Mouse (Mus musculus) stomach, embryonic 15.5 days (tissue): ENCODE data around the gene Dcdc2a. TPM values are rescaled to one million over a fixed set of nuclear protein-coding genes. Genes with fewer than 3 reads are reported as not detected.

ENCODE experiments used
- ATAC-seq: fragments of 200-750 bp; cut with Nextera tagmentation; 2 replicates; pipeline ENCODE4 v1.8.0; 2017; ENCODE audit warnings: low read depth, moderate number of reproducible peaks, moderate TSS enrichment; ENCODE audit not compliant: insufficient read depth, low FRiP score
- H3K27ac ChIP-seq: fragments of 300-500 bp; sonication (generic); 2 replicates; pipeline ENCODE4 v1.5.1; 2015; ENCODE audit warnings: mild to moderate bottlenecking, inconsistent platforms
- H3K27me3 ChIP-seq: fragments of 300-500 bp; sonication (generic); replicated peaks from 2 replicates; pipeline ENCODE4 v1.6.1; 2015; ENCODE audit warnings: inconsistent platforms
- H3K36me3 ChIP-seq: fragments of 300-500 bp; sonication (generic); 2 replicates; pipeline ENCODE4 v1.6.1; 2015; ENCODE audit warnings: inconsistent platforms
- H3K4me1 ChIP-seq: fragments of 300-500 bp; sonication (generic); 2 replicates; pipeline ENCODE4 v1.6.1; 2015; ENCODE audit warnings: inconsistent platforms
- H3K4me2 ChIP-seq: fragments of 300-500 bp; sonication (generic); 2 replicates; pipeline ENCODE4 v1.6.1; 2015; ENCODE audit warnings: mild to moderate bottlenecking, inconsistent platforms
- H3K4me3 ChIP-seq: fragments of 300-500 bp; sonication (generic); replicated peaks from 2 replicates; pipeline ENCODE4 v1.5.1; 2015; ENCODE audit warnings: inconsistent platforms
- H3K9ac ChIP-seq: fragments of 300-500 bp; sonication (generic); 2 replicates; pipeline ENCODE4 v1.6.1; 2015; ENCODE audit warnings: inconsistent platforms
- H3K9me3 ChIP-seq: fragments of 300-500 bp; sonication (generic); 2 replicates; pipeline ENCODE4 v1.6.1; 2016; ENCODE audit warnings: inconsistent platforms
- WGBS: fragments of 180-500 bp; shearing (Covaris S2); methylation state at CpG from one replicate; pipeline ENCODE4 v1.1.7; 2015; 5-methylcytosine and 5-hydroxymethylcytosine counted together
- polyA plus RNA-seq: library from polyadenylated mRNA; unstranded; fragments of >200 nt; fragmentation: Nextera tagmentation; extraction: Ambion mirVana; gene quantifications from 2 replicates; pipeline ENCODE4 v1.2.1, GENCODE M21; 2015

Gene Dcdc2a
- polyA plus RNA-seq, 1 experiment from 2014 or later = 3.1 TPM

DNA sequence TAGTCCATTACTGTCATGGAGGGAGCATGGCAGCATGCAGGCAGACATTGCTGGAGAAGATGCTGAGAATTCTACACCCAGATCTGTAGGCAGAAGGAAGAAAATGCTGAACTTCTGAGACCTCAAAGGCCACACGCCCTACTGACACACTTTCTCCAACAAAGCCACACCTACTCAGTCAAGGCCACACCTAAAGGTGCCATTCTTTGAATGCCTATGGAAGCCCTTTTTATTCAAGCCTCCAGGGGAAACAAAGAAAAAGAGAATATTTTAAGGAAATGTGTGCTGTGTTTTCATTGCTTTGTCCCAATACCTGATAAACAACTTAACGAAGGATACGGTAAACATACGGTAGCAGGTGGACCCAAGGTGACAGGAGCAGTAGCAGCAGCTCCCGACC lies 3.1 kb upstream of the Dcdc2a start:
- H3K9me3 ChIP-seq = no peaks in the 10 kb centered on the region
- no peak overlapping the region for H3K4me2 ChIP-seq
- 86% methylated on average over 5 of the region's 5 CpGs for WGBS
- peaks cover 30% of the 10 kb centered on the region for H3K27me3 ChIP-seq
- no peak overlapping the region for H3K27ac ChIP-seq
- H3K9ac ChIP-seq = no peak overlapping the region
- ATAC-seq = no peak
- H3K4me3 ChIP-seq = no peak overlapping the region
- peaks cover 12% of the 10 kb centered on the region; the same call in 1 of the 2 replicates for H3K4me1 ChIP-seq
- no peaks in the 10 kb centered on the region for H3K36me3 ChIP-seq

DNA sequence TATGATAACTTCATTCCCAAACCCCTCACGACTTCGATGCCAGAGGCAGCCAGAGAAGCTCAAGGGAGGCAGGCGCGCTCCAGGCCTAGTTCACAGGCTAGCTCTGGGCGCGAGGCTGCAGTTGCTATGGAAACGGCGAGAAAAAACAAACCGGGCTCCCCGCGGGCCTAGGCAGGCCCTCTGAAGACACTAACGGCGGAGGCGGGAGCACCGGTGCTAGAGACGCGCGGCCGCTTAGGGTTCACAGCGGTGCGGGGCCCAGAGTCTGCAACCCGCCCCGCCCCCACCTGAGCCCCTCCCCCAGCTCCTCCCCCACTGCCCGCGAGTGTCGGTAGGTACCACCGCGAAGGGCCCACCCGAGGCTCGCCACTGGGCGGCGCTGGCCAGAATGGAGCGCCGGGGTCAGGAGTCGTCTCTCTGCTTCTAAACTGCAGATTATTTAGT lies 671 bp upstream of the Dcdc2a start:
- WGBS = under 1% methylated on average over 35 of the region's 35 CpGs
- no peak overlapping the region for H3K27ac ChIP-seq
- H3K4me1 ChIP-seq = peaks cover 12% of the 10 kb centered on the region; the same call in 1 of the 2 replicates
- peak overlapping the region; percentile 47 for H3K4me3 ChIP-seq
- ATAC-seq = peak; percentile 79; the same call in 1 of the 2 replicates
- H3K36me3 ChIP-seq = no peaks in the 10 kb centered on the region
- no peaks in the 10 kb centered on the region for H3K9me3 ChIP-seq
- 0 out of 2 replicates have a peak overlapping the region, but pooled peaks have one; percentile 4 for H3K9ac ChIP-seq
- H3K27me3 ChIP-seq = peaks cover 30% of the 10 kb centered on the region
- peak overlapping the region; percentile 93 for H3K4me2 ChIP-seq

DNA sequence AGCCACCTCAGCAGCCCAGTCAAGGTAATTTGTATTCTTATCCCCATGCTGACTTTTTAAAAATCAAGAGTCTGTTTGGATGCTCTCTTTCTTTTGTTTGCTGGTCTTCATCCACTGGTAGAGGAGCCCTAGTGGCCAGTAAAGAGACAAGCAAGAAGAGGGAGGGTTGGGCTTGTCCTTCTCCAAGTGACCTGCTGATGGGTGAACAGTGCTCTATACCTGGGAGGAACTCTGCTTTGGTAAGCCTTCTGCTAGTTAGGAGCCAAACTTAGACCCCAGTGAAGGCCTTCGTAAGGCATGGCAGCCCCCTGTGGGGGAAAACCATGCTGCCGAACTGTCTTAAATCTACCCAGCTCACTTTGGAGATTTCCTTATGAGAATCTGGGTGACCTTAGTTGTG lies 10.9 kb downstream of the Dcdc2a start:
- ATAC-seq = no peak
- Histone ChIP-seq H3K4me1 (no peaks in the 10 kb centered on the region), H3K9me3 (no peaks in the 10 kb centered on the region), H3K36me3 (no peaks in the 10 kb centered on the region), H3K27ac (no peak overlapping the region), H3K4me3 (no peak overlapping the region), H3K27me3 (no peaks in the 10 kb centered on the region), H3K9ac (no peak overlapping the region), H3K4me2 (no peak overlapping the region)
- WGBS = 90% methylated on average over 2 of the region's 2 CpGs

DNA sequence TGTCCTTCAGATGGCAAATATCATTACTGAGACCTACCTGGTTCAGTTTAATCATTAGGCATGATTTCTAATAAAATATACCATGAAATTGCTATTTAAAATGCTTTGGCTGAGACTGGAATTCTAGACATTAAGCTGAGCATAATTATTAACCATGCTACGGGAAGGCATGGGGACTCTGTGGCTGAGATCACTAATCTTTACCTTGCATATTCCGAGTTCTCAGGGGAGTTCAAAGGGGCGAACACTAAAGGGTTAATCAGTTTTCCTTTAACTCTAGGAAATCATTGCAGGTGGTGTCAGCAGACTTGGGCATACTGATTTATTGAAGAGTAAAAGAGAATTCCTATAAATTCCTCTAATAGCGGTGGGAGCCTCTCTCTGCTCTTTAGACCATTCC lies 11.4 kb downstream of the Dcdc2a start:
- Histone ChIP-seq H3K4me3 (no peak overlapping the region), H3K27ac (no peak overlapping the region), H3K9me3 (no peaks in the 10 kb centered on the region), H3K4me1 (no peaks in the 10 kb centered on the region), H3K36me3 (no peaks in the 10 kb centered on the region), H3K9ac (no peak overlapping the region), H3K27me3 (no peaks in the 10 kb centered on the region), H3K4me2 (no peak overlapping the region)
- 70% methylated on average over 4 of the region's 4 CpGs for WGBS
- no peak for ATAC-seq

DNA sequence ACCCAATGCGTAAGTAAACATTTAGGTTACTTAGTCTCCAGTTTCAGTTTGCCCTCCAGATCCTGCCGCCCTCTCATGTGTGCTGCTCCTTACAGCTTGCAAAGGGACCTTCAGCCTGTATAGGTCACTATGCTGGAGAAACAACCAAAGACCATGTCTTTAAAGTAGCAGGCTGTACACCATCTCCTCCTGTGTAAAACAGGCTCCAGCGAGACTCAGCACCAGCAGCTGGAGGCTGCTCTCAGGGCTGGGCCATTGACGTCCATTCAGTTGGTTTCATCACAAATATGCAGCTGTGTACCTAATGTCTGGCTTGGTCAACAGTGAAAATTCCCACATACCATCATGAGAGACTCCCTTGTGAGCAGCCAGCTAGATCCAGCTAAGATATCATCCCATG lies 14.0 kb downstream of the Dcdc2a start:
- Histone ChIP-seq H3K9ac (no peak overlapping the region), H3K27me3 (no peaks in the 10 kb centered on the region), H3K4me3 (no peak overlapping the region), H3K9me3 (no peaks in the 10 kb centered on the region), H3K27ac (no peak overlapping the region), H3K4me1 (no peaks in the 10 kb centered on the region), H3K36me3 (no peaks in the 10 kb centered on the region), H3K4me2 (no peak overlapping the region)
- 52% methylated on average over 4 of the region's 4 CpGs for WGBS
- ATAC-seq = no peak

DNA sequence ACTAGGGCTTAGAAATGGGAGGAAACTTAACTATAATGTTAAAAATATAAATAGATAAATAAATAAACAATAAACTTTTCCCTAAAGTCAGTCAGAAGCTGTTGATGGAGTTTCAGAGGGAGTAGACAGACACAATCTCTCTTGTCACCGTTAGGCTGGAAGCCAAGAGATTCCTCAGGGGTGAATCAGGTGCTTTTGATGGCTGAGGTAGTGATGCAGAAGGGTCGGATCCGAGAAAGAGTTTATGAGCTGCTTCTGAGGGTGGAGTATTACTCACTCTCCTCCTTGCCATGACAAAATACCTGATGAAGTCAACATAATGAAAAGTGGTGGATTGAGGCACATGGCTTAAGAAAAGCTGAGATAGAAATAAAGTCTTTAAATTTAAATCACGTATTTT lies 15.0 kb downstream of the Dcdc2a start:
- H3K27me3 ChIP-seq = no peaks in the 10 kb centered on the region
- 84% methylated on average over 4 of the region's 4 CpGs for WGBS
- H3K27ac ChIP-seq = no peak overlapping the region
- H3K4me1 ChIP-seq = no peaks in the 10 kb centered on the region
- no peak overlapping the region for H3K9ac ChIP-seq
- no peak overlapping the region for H3K4me3 ChIP-seq
- H3K4me2 ChIP-seq = no peak overlapping the region
- ATAC-seq = no peak
- H3K9me3 ChIP-seq = no peaks in the 10 kb centered on the region; the same call in 1 of the 2 replicates
- H3K36me3 ChIP-seq = no peaks in the 10 kb centered on the region

DNA sequence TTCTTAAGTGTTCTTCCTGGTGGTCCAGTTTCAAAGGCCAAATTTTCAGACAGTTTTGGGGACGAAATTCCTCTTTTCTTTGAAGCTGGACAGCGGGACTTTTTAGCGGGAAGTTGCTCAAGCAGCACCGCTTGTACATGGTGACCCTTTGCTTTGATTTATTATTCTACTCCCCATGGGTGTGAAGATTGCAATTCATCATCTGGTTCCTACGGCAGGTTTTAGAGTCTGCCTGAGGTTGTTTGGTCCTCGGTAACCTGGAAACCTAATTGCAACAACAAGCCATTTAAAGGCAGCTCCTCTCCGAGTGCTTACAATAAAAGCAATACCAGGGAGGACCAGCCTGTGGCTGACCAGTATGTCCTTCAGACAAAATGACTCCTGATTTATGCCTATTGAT lies 21.5 kb downstream of the Dcdc2a start:
- no peaks in the 10 kb centered on the region for H3K36me3 ChIP-seq
- 21% methylated on average over 7 of the region's 7 CpGs for WGBS
- H3K4me2 ChIP-seq = no peak overlapping the region
- H3K27me3 ChIP-seq = no peaks in the 10 kb centered on the region
- no peaks in the 10 kb centered on the region for H3K4me1 ChIP-seq
- H3K9me3 ChIP-seq = no peaks in the 10 kb centered on the region; the same call in 1 of the 2 replicates
- ATAC-seq = no peak
- H3K4me3 ChIP-seq = no peak overlapping the region
- no peak overlapping the region for H3K9ac ChIP-seq
- no peak overlapping the region for H3K27ac ChIP-seq

DNA sequence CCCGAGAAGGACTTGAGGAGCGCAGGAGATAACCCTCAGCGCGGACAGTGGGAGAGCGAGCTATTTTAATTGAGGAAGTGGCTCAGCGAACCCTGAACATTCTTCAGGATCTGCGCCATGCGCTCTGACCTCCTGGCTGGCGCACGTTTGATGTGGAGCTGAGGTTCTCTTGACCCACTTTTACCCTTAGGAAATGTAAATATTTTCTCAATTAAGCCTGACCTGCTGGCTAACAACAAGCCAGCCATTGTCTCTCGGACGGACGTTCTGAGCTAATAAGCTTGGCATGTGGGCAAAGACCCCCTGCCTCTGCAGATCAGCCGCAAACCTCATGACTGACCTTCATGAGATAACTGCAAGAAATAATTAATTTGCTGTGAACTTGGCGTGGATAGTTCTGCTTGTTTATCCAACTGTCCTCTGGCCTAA lies 27.4 kb downstream of the Dcdc2a start:
- 4% methylated on average over 15 of the region's 15 CpGs for WGBS
- Histone ChIP-seq H3K9ac (no peak overlapping the region), H3K27me3 (0 out of 2 replicates have a peak, but pooled peaks cover 4% of the 10 kb centered on the region), H3K27ac (no peak overlapping the region), H3K4me3 (no peak overlapping the region), H3K9me3 (no peaks in the 10 kb centered on the region), H3K4me1 (no peaks in the 10 kb centered on the region), H3K4me2 (peak overlapping the region; percentile 39), H3K36me3 (no peaks in the 10 kb centered on the region)
- ATAC-seq = no peak

DNA sequence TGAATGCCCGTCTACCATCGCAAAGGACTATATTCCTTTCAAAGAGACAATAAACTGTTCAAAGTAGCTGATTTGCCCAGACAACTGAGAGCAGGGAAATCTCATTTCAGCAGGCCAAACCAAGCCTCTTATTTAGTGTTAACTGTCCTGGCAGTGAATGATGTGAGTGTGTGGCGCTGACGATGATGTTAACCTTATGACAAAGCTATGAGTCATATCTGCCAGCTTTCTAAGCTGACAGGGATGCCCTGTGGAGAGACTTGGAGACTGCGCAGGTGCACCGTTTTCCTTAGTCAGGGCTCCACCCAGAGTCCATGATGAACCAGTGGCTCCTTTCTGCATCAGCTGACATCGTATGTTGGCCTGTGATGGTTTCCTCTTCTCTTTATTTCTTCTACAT lies 29.3 kb downstream of the Dcdc2a start:
- WGBS = 84% methylated on average over 7 of the region's 7 CpGs
- no peak overlapping the region for H3K4me3 ChIP-seq
- no peak overlapping the region for H3K4me2 ChIP-seq
- H3K36me3 ChIP-seq = no peaks in the 10 kb centered on the region
- H3K9ac ChIP-seq = no peak overlapping the region
- H3K9me3 ChIP-seq = no peaks in the 10 kb centered on the region
- 0 out of 2 replicates have a peak, but pooled peaks cover 4% of the 10 kb centered on the region for H3K27me3 ChIP-seq
- no peaks in the 10 kb centered on the region for H3K4me1 ChIP-seq
- ATAC-seq = no peak
- no peak overlapping the region for H3K27ac ChIP-seq

DNA sequence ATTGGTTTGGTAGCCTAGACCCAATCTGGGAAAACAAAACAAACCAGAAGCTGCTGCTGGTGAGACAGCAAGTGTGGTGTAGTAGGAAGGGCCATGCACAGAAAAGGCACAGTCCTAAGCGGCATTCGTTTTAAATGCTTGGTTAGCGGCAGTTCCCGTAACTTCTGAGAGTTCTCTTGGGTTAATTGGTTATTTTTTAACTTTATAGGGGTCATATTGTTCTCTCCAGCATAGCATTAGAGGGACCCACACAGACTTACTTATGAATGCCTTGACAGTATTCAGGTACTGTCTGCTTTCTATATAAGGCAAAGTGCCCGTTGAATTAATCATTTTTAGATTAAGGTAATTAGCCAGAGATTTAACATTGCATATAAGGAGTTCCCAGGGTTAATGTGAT lies 35.5 kb downstream of the Dcdc2a start:
- no peak overlapping the region for H3K4me2 ChIP-seq
- H3K9ac ChIP-seq = no peak overlapping the region
- ATAC-seq = no peak
- no peaks in the 10 kb centered on the region for H3K27me3 ChIP-seq
- H3K27ac ChIP-seq = no peak overlapping the region
- H3K4me3 ChIP-seq = no peak overlapping the region
- 87% methylated on average over 5 of the region's 5 CpGs for WGBS
- H3K36me3 ChIP-seq = no peaks in the 10 kb centered on the region
- no peaks in the 10 kb centered on the region for H3K9me3 ChIP-seq
- no peaks in the 10 kb centered on the region for H3K4me1 ChIP-seq

DNA sequence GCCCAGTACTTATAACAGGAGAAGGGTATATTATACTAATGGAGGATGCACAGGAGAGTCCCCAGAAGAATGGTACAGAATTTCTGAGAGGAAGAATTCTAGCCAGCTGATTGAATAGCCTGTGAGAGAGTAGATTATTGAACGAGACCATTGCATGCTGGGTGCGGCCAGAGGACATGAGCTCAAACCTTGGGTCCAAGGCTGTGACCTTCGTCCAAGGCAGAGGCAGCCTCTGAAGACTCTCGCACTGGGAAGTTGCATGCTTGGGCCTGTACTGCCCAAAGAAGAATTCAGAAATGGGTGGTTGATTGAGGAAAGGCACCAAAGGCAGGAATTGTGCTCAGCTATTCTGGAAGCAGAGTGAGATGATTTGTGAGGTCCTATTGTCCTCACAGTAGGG lies 38.0 kb downstream of the Dcdc2a start:
- Histone ChIP-seq H3K27ac (no peak overlapping the region), H3K4me3 (no peak overlapping the region), H3K36me3 (no peaks in the 10 kb centered on the region), H3K27me3 (no peaks in the 10 kb centered on the region), H3K9me3 (no peaks in the 10 kb centered on the region), H3K4me2 (no peak overlapping the region), H3K9ac (no peak overlapping the region), H3K4me1 (no peaks in the 10 kb centered on the region)
- whole genome bisulfite sequencing = 86% methylated on average over 4 of the region's 4 CpGs
- no peak for ATAC-seq

DNA sequence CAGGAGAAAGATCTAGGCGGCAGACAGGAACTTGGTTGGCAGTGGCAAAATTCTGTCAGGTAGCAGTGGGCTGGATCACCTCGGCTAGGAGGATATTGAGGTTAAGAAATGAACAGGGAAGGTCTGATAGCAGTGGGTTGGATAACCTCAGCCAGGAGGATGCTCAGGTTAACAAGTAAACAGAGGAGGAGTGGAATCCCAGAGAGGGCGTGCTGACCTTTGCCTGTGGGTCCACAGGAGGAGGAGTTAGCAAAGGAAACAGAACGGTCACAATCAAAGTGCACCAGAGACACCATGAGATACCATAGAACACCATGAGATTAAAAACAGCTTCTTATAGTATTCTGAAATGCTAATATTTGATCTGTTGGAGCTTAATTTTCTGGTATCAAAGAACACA lies 38.6 kb downstream of the Dcdc2a start:
- no peak overlapping the region for H3K4me3 ChIP-seq

DNA sequence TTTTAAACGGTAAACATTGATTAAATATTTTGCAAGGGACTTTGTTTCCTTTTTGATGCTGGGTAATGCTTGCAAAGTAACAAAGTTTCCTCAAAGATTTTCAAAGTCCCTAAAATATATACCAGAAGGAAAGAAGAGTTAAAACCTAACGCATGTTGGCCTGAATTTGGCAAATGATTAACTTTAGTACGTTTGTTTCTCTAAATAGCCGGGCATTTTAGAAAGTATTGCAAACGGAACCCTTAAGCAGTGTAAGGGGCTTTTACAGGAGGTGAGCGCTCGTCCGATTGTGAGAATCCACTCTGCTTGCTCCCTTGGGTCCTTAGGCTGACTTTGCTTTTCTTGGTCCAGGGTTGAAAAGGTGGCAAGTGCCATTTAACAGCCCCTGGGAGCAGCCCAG lies 41.5 kb downstream of the Dcdc2a start:
- H3K27me3 ChIP-seq = no peaks in the 10 kb centered on the region
- 61% methylated on average over 8 of the region's 8 CpGs for WGBS
- no peak for ATAC-seq
- H3K4me2 ChIP-seq = no peak overlapping the region
- H3K27ac ChIP-seq = no peak overlapping the region
- H3K9ac ChIP-seq = no peak overlapping the region
- H3K4me3 ChIP-seq = no peak overlapping the region
- H3K4me1 ChIP-seq = no peaks in the 10 kb centered on the region
- H3K9me3 ChIP-seq = no peaks in the 10 kb centered on the region
- H3K36me3 ChIP-seq = no peaks in the 10 kb centered on the region

More for the DNA sequence above, 38.6 kb downstream of the Dcdc2a start:
- Histone ChIP-seq H3K27ac (no peak overlapping the region), H3K4me2 (no peak overlapping the region), H3K36me3 (no peaks in the 10 kb centered on the region), H3K4me1 (no peaks in the 10 kb centered on the region), H3K9me3 (no peaks in the 10 kb centered on the region), H3K9ac (no peak overlapping the region), H3K27me3 (no peaks in the 10 kb centered on the region)
- ATAC-seq = no peak
- 49% methylated on average over 4 of the region's 4 CpGs for WGBS
